Mouse (Mus musculus) liver, embryonic 12.5 days (tissue): Measurements from ENCODE around the gene Zbtb20. TPM values are rescaled to one million over a fixed set of nuclear protein-coding genes. Genes with fewer than 3 reads are reported as not detected.

Experiments used
- ATAC-seq: fragments of 200-750 bp; cut with Nextera tagmentation; 2 replicates; pipeline ENCODE4 v1.8.0; 2017; ENCODE audit warnings: moderate number of reproducible peaks, mild to moderate bottlenecking, moderate library complexity
- H3K27ac ChIP-seq: fragments of 300-500 bp; sonication (generic); 2 replicates; pipeline ENCODE4 v1.5.1; 2016; ENCODE audit warnings: mild to moderate bottlenecking
- H3K27me3 ChIP-seq: fragments of 300-500 bp; sonication (generic); replicated peaks from 2 replicates; pipeline ENCODE4 v1.6.1; 2016; ENCODE audit warnings: mild to moderate bottlenecking, moderate library complexity
- H3K36me3 ChIP-seq: fragments of 300-500 bp; sonication (generic); 2 replicates; pipeline ENCODE4 v1.6.1; 2016; ENCODE audit warnings: mild to moderate bottlenecking, moderate library complexity
- H3K4me1 ChIP-seq: fragments of 300-500 bp; sonication (generic); 2 replicates; pipeline ENCODE4 v1.6.1; 2016
- H3K4me2 ChIP-seq: fragments of 300-500 bp; sonication (generic); 2 replicates; pipeline ENCODE4 v1.6.1; 2016; ENCODE audit warnings: mild to moderate bottlenecking, moderate library complexity
- H3K4me3 ChIP-seq: fragments of 300-500 bp; sonication (generic); 2 replicates; pipeline ENCODE4 v1.5.1; 2016; ENCODE audit warnings: mild to moderate bottlenecking, moderate library complexity
- H3K9ac ChIP-seq: fragments of 300-500 bp; sonication (generic); 2 replicates; pipeline ENCODE4 v1.6.1; 2016; ENCODE audit warnings: mild to moderate bottlenecking, moderate library complexity
- H3K9me3 ChIP-seq: fragments of 300-500 bp; sonication (generic); replicated peaks from 2 replicates; pipeline ENCODE4 v1.6.1; 2016; ENCODE audit warnings: mild to moderate bottlenecking, moderate library complexity
- WGBS: fragments of 180-500 bp; shearing (Covaris S2); methylation state at CpG from one replicate; pipeline ENCODE4 v1.1.7; 2016; ENCODE audit not compliant: insufficient replicate concordance; 5-methylcytosine and 5-hydroxymethylcytosine counted together
- polyA plus RNA-seq: library from polyadenylated mRNA; unstranded; fragments of >200 nt; fragmentation: Nextera tagmentation; extraction: Ambion mirVana; gene quantifications from 2 replicates; pipeline ENCODE4 v1.2.1, GENCODE M21; 2016

Zbtb20 gene
- polyA plus RNA-seq, 1 experiment from 2014 or later, result 3.8 TPM

GRCm38 (mm10) chr16:43333265-43333664 is 457.6 kb downstream of the Zbtb20 start:
- WGBS, result 61% methylated on average over 1 of the region's 1 CpGs
- Histone ChIP-seq H3K4me1 (peaks cover 2% of the 10 kb centered on the region; the same call in 1 of the 2 replicates), H3K9me3 (no peaks in the 10 kb centered on the region), H3K27me3 (no peaks in the 10 kb centered on the region), H3K9ac (no peak overlapping the region), H3K27ac (no peak overlapping the region), H3K4me3 (no peak overlapping the region), H3K4me2 (no peak overlapping the region), H3K36me3 (no peaks in the 10 kb centered on the region)
- no peak for ATAC-seq

- no peak overlapping the region for H3K9ac ChIP-seq
Measured at GRCm38 (mm10) chr16:43334411-43335150, 458.9 kb downstream of the Zbtb20 start.

GRCm38 (mm10) chr16:43335151-43335823 is 459.6 kb downstream of the Zbtb20 start:
- Histone ChIP-seq H3K27ac (no peak overlapping the region), H3K4me3 (no peak overlapping the region), H3K27me3 (no peaks in the 10 kb centered on the region), H3K9ac (no peak overlapping the region), H3K4me1 (peaks cover 2% of the 10 kb centered on the region; the same call in 1 of the 2 replicates), H3K36me3 (no peaks in the 10 kb centered on the region), H3K9me3 (no peaks in the 10 kb centered on the region), H3K4me2 (no peak overlapping the region)
- ATAC-seq, result no peak
- 65% methylated on average over 8 of the region's 8 CpGs for WGBS

More at GRCm38 (mm10) chr16:43334411-43335150, 458.9 kb downstream of the Zbtb20 start:
- H3K36me3 ChIP-seq, result no peaks in the 10 kb centered on the region
- H3K9me3 ChIP-seq, result no peaks in the 10 kb centered on the region
- H3K27ac ChIP-seq, result no peak overlapping the region
- 45% methylated on average over 11 of the region's 11 CpGs for WGBS
- H3K4me1 ChIP-seq, result peaks cover 2% of the 10 kb centered on the region; the same call in 1 of the 2 replicates
- H3K4me2 ChIP-seq, result no peak overlapping the region
- H3K27me3 ChIP-seq, result no peaks in the 10 kb centered on the region
- H3K4me3 ChIP-seq, result no peak overlapping the region
- no peak for ATAC-seq

- Histone ChIP-seq H3K4me2 (no peak overlapping the region), H3K4me1 (peaks cover 2% of the 10 kb centered on the region; the same call in 1 of the 2 replicates), H3K4me3 (no peak overlapping the region), H3K36me3 (no peaks in the 10 kb centered on the region), H3K27ac (no peak overlapping the region), H3K27me3 (no peaks in the 10 kb centered on the region), H3K9ac (no peak overlapping the region), H3K9me3 (no peaks in the 10 kb centered on the region)
- ATAC-seq, result no peak
- whole genome bisulfite sequencing, result 63% methylated on average over 4 of the region's 4 CpGs
Measured at GRCm38 (mm10) chr16:43335824-43336215, 460.1 kb downstream of the Zbtb20 start.

- ATAC-seq, result no peak
- Histone ChIP-seq H3K27me3 (no peaks in the 10 kb centered on the region), H3K9me3 (no peaks in the 10 kb centered on the region), H3K9ac (no peak overlapping the region), H3K4me1 (no peaks in the 10 kb centered on the region), H3K4me3 (no peak overlapping the region), H3K27ac (no peak overlapping the region), H3K36me3 (no peaks in the 10 kb centered on the region), H3K4me2 (no peak overlapping the region)
- WGBS, result 56% methylated on average over 4 of the region's 4 CpGs
Measured at GRCm38 (mm10) chr16:43340712-43341111, 465.0 kb downstream of the Zbtb20 start.

- H3K9ac ChIP-seq, result no peak overlapping the region
- no peak overlapping the region for H3K4me2 ChIP-seq
- H3K4me3 ChIP-seq, result no peak overlapping the region
- ATAC-seq, result no peak
- H3K36me3 ChIP-seq, result no peaks in the 10 kb centered on the region
- H3K9me3 ChIP-seq, result no peaks in the 10 kb centered on the region
- no peaks in the 10 kb centered on the region for H3K4me1 ChIP-seq
- no peaks in the 10 kb centered on the region for H3K27me3 ChIP-seq
- no peak overlapping the region for H3K27ac ChIP-seq
Measured at GRCm38 (mm10) chr16:43341916-43342455, 466.3 kb downstream of the Zbtb20 start.

- no peak overlapping the region for H3K9ac ChIP-seq
- no peaks in the 10 kb centered on the region for H3K27me3 ChIP-seq
- H3K4me1 ChIP-seq, result no peaks in the 10 kb centered on the region
- H3K9me3 ChIP-seq, result no peaks in the 10 kb centered on the region
- no peak overlapping the region for H3K27ac ChIP-seq
- H3K4me3 ChIP-seq, result no peak overlapping the region
- no peak for ATAC-seq
- no peaks in the 10 kb centered on the region for H3K36me3 ChIP-seq
- H3K4me2 ChIP-seq, result no peak overlapping the region
Measured at GRCm38 (mm10) chr16:43346094-43346493, 470.4 kb downstream of the Zbtb20 start.

- Histone ChIP-seq H3K9me3 (no peaks in the 10 kb centered on the region), H3K27ac (no peak overlapping the region), H3K36me3 (no peaks in the 10 kb centered on the region), H3K4me1 (no peaks in the 10 kb centered on the region), H3K4me3 (no peak overlapping the region), H3K4me2 (no peak overlapping the region), H3K27me3 (no peaks in the 10 kb centered on the region), H3K9ac (no peak overlapping the region)
- 69% methylated on average over 9 of the region's 9 CpGs for WGBS
- no peak for ATAC-seq
Measured at GRCm38 (mm10) chr16:43355776-43356645, 480.3 kb downstream of the Zbtb20 start.

- H3K27me3 ChIP-seq, result no peaks in the 10 kb centered on the region
- H3K9me3 ChIP-seq, result no peaks in the 10 kb centered on the region
- H3K9ac ChIP-seq, result no peak overlapping the region
- H3K4me2 ChIP-seq, result no peak overlapping the region
- no peak overlapping the region for H3K27ac ChIP-seq
- no peak overlapping the region for H3K4me3 ChIP-seq
- peaks cover 4% of the 10 kb centered on the region; the same call in 1 of the 2 replicates for H3K4me1 ChIP-seq
- H3K36me3 ChIP-seq, result no peaks in the 10 kb centered on the region
- WGBS, result 56% methylated on average over 3 of the region's 3 CpGs
- no peak for ATAC-seq
Measured at GRCm38 (mm10) chr16:43359546-43359945, 483.9 kb downstream of the Zbtb20 start.

- H3K9ac ChIP-seq, result no peak overlapping the region
- no peaks in the 10 kb centered on the region for H3K9me3 ChIP-seq
- H3K4me2 ChIP-seq, result no peak overlapping the region
- 74% methylated on average over 2 of the region's 2 CpGs for WGBS
- H3K27ac ChIP-seq, result no peak overlapping the region
- no peaks in the 10 kb centered on the region for H3K27me3 ChIP-seq
- H3K36me3 ChIP-seq, result no peaks in the 10 kb centered on the region
- H3K4me1 ChIP-seq, result peaks cover 4% of the 10 kb centered on the region; the same call in 1 of the 2 replicates
- ATAC-seq, result no peak
- H3K4me3 ChIP-seq, result no peak overlapping the region
Measured at GRCm38 (mm10) chr16:43360112-43360511, 484.4 kb downstream of the Zbtb20 start.

- WGBS, result 75% methylated on average over 7 of the region's 7 CpGs
- no peak overlapping the region for H3K27ac ChIP-seq
- no peaks in the 10 kb centered on the region for H3K27me3 ChIP-seq
- H3K4me3 ChIP-seq, result no peak overlapping the region
- no peaks in the 10 kb centered on the region for H3K9me3 ChIP-seq
- H3K4me2 ChIP-seq, result no peak overlapping the region
- H3K4me1 ChIP-seq, result peaks cover 4% of the 10 kb centered on the region; the same call in 1 of the 2 replicates
- ATAC-seq, result no peak
- H3K9ac ChIP-seq, result no peak overlapping the region
- H3K36me3 ChIP-seq, result no peaks in the 10 kb centered on the region
Measured at GRCm38 (mm10) chr16:43360838-43361480, 485.3 kb downstream of the Zbtb20 start.
